Mouse (Mus musculus) T-helper 1 cell (primary cell): Measurements from ENCODE around the gene Ptpn3.

ENCODE experiments used
- in situ Hi-C: fragments of 300-600 bp; cut with MboI, MseI; formaldehyde crosslinking; loops from one replicate; pipeline ENCODE4 v1.15.1; 2025; ENCODE audit warnings: high pct_unique_total_duplicates

Gene Ptpn3

GRCm38 (mm10) chr4:57168277-57168676, 133.4 kb downstream of the Ptpn3 start:
- in situ Hi-C loops, result no loop called here

- in situ Hi-C loops, result no loop called here
Measured at GRCm38 (mm10) chr4:57166922-57167870, 134.4 kb downstream of the Ptpn3 start.

- in situ Hi-C loops, result no loop called here
Measured at GRCm38 (mm10) chr4:57165654-57166053, 136.0 kb downstream of the Ptpn3 start.

GRCm38 (mm10) chr4:57164578-57165210, 136.9 kb downstream of the Ptpn3 start:
- in situ Hi-C loops, result no loop called here

GRCm38 (mm10) chr4:57162789-57163722, 138.6 kb downstream of the Ptpn3 start:
- in situ Hi-C loops, result no loop called here

- in situ Hi-C loops, result no loop called here
Measured at GRCm38 (mm10) chr4:57160571-57160970, 141.1 kb downstream of the Ptpn3 start.

GRCm38 (mm10) chr4:57156549-57157169, 145.0 kb downstream of the Ptpn3 start:
- in situ Hi-C loops, result no loop called here

GRCm38 (mm10) chr4:57153838-57154237, 147.8 kb downstream of the Ptpn3 start:
- in situ Hi-C loops, result no loop called here

- in situ Hi-C loops, result no loop called here
Measured at GRCm38 (mm10) chr4:57153068-57153835, 148.4 kb downstream of the Ptpn3 start.

- in situ Hi-C loops, result no loop called here
Measured at GRCm38 (mm10) chr4:57148182-57148581, 153.5 kb downstream of the Ptpn3 start.

- in situ Hi-C loops, result no loop called here
Measured at GRCm38 (mm10) chr4:57143026-57143937, 158.4 kb downstream of the Ptpn3 start, which contains the start of gene Epb41l4b. Gene Epb41l4b (minus strand): TSS chr4:57143437.

- in situ Hi-C loops, result no loop called here
Measured at GRCm38 (mm10) chr4:57142374-57143025, 159.1 kb downstream of the Ptpn3 start.

- in situ Hi-C loops, result no loop called here
Measured at GRCm38 (mm10) chr4:57141908-57142361, 159.7 kb downstream of the Ptpn3 start.

GRCm38 (mm10) chr4:57140992-57141717, 160.5 kb downstream of the Ptpn3 start:
- in situ Hi-C loops, result no loop called here
